ENCODE assay signal across 8 mouse cellular contexts in the genomic region with DNA sequence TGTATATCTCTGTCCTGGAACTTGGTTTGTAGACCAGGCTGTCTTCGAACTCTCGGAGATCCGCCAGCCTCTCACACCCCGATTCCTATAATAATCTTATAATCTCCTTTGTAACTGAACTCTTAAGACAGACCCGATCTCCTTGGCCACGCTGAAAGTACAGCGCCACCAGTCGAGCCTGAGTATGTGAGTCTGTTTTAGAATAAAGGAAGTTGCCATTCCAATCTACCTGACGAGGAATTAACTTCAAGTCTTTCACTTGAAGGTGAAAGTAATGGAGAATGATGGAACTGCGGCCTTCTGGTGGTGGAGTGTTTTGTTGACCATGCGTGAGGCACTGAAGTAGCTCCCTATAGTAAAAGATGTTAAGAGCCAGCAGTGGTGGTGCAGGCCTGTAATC. TPM values are rescaled to one million over a fixed set of nuclear protein-coding genes. Genes with fewer than 3 reads are reported as not detected.
DNase-seq lines count a peak whose midpoint lies in the region; ATAC-seq and TF ChIP-seq lines count a peak whose summit lies in the region.

No protein-coding gene starts in this region.

- no peak for DNase-seq in spleen, adult 2 months (ENCODE audit: low read depth in 1 of 2, low spot score in 2 of 2)
- no peak for DNase-seq in spleen, postnatal 36 days (ENCODE audit: low spot score in 2 of 2)
- peak; percentile 28 for DNase-seq in midbrain, embryonic 10.5 days (ENCODE audit: low spot score)
- DNase-seq in left cerebral cortex, postnatal 36 days (ENCODE audit: low spot score in 2 of 2): no peak
- no peak for DNase-seq in frontal cortex, adult 2 months (ENCODE audit: extremely low spot score in 1 of 2, low spot score in 1 of 2)
- no peak for DNase-seq in adrenal gland, postnatal 10 days

- H3K4me1 ChIP-seq in spleen, adult 2 months (ENCODE audit: control insufficient read depth, insufficient read depth, insufficient read length): peaks cover 4% of the 10 kb centered on the region; the same call in 1 of the 2 replicates
- peaks cover 6% of the 10 kb centered on the region for H3K4me1 ChIP-seq in embryonic facial prominence, embryonic 12.5 days
- peaks cover 7% of the 10 kb centered on the region for H3K4me1 ChIP-seq in intestine, embryonic 15.5 days (replicated peaks)
- peaks cover 25% of the 10 kb centered on the region for H3K4me1 ChIP-seq in midbrain, embryonic 10.5 days

- H3K36me3 ChIP-seq in spleen, adult 2 months (ENCODE audit: control insufficient read depth, insufficient read depth, low read length): peaks cover 9% of the 10 kb centered on the region
- H3K36me3 ChIP-seq in embryonic facial prominence, embryonic 12.5 days: peaks cover 26% of the 10 kb centered on the region
- H3K36me3 ChIP-seq in intestine, embryonic 15.5 days: peaks cover 16% of the 10 kb centered on the region
- H3K36me3 ChIP-seq in midbrain, embryonic 10.5 days: peaks cover 32% of the 10 kb centered on the region

- peak overlapping the region; percentile 47; the same call in 1 of the 2 replicates for H3K27ac ChIP-seq in spleen, adult 2 months (ENCODE audit: insufficient read depth, low read length)
- H3K27ac ChIP-seq in embryonic facial prominence, embryonic 12.5 days: no peak overlapping the region
- H3K27ac ChIP-seq in intestine, embryonic 15.5 days: peak overlapping the region; percentile 82; the same call in 1 of the 2 replicates
- H3K27ac ChIP-seq in midbrain, embryonic 10.5 days (replicated peaks): peak overlapping the region; percentile 94

- 42% methylated on average over 11 of the region's 11 CpGs for WGBS in spleen, adult 2 months
- WGBS in embryonic facial prominence, embryonic 12.5 days: 34% methylated on average over 11 of the region's 11 CpGs
- WGBS in intestine, embryonic 15.5 days: 30% methylated on average over 11 of the region's 11 CpGs
- whole genome bisulfite sequencing in midbrain, embryonic 10.5 days: 34% methylated on average over 11 of the region's 11 CpGs

- TF ChIP-seq POLR2A in spleen, adult 2 months (IDR thresholded peaks at IDR 0.05; ENCODE audit: low read depth, low read length): no peak

- H3K4me3 ChIP-seq in spleen, adult 2 months (ENCODE audit: extremely low read depth, insufficient read depth, insufficient read length): no peak overlapping the region
- H3K4me3 ChIP-seq in embryonic facial prominence, embryonic 12.5 days: peak overlapping the region; percentile 97
- H3K4me3 ChIP-seq in intestine, embryonic 15.5 days (replicated peaks): peak overlapping the region; percentile 92
- peak overlapping the region; percentile 76 for H3K4me3 ChIP-seq in midbrain, embryonic 10.5 days

- no peak for ATAC-seq in embryonic facial prominence, embryonic 12.5 days (ENCODE audit: insufficient number of reproducible peaks, insufficient read depth, low FRiP score, low TSS enrichment)
- no peak for ATAC-seq in intestine, embryonic 15.5 days

- no peaks in the 10 kb centered on the region for H3K27me3 ChIP-seq in spleen, adult 2 months (ENCODE audit: control insufficient read depth, insufficient read depth, low read length)
- no peaks in the 10 kb centered on the region for H3K27me3 ChIP-seq in embryonic facial prominence, embryonic 12.5 days
- H3K27me3 ChIP-seq in intestine, embryonic 15.5 days (replicated peaks): no peaks in the 10 kb centered on the region
- no peaks in the 10 kb centered on the region for H3K27me3 ChIP-seq in midbrain, embryonic 10.5 days (ENCODE audit: low read depth, poor library complexity, severe bottlenecking)

- no peak for TF ChIP-seq CTCF in spleen, adult 2 months (IDR thresholded peaks at IDR 0.05; ENCODE audit: extremely low read depth, insufficient read depth, insufficient read length, insufficient replicate concordance)

- H3K4me2 ChIP-seq in embryonic facial prominence, embryonic 12.5 days (replicated peaks): peak overlapping the region; percentile 93
- peak overlapping the region; percentile 59 for H3K4me2 ChIP-seq in intestine, embryonic 15.5 days (replicated peaks)

- no peak overlapping the region for H3K9ac ChIP-seq in embryonic facial prominence, embryonic 12.5 days
- peak overlapping the region; percentile 6; the same call in 1 of the 2 replicates for H3K9ac ChIP-seq in intestine, embryonic 15.5 days

- intact Hi-C loops in left cerebral cortex, postnatal 36 days (cut with DNase I): no loop called here

- no peaks in the 10 kb centered on the region for H3K9me3 ChIP-seq in embryonic facial prominence, embryonic 12.5 days
- no peaks in the 10 kb centered on the region for H3K9me3 ChIP-seq in intestine, embryonic 15.5 days
- H3K9me3 ChIP-seq in midbrain, embryonic 10.5 days (replicated peaks): no peaks in the 10 kb centered on the region; the same call in 1 of the 2 replicates

RNA-seq across cellular contexts. Expression of a gene that starts 0.8 kb away (rescaled TPM):
- 7.3 and 8.8 TPM in 2 replicates for polyA plus RNA-seq in spleen, adult 2 months (2012; rRNA removed)
- 54.5 and 60.2 TPM in 2 replicates for polyA plus RNA-seq in embryonic facial prominence, embryonic 12.5 days (2016; fragmentation: Nextera tagmentation; extraction: Ambion mirVana)
- polyA plus RNA-seq in intestine, embryonic 15.5 days (2015; fragmentation: Nextera tagmentation; extraction: Ambion mirVana): 44.2 and 45.7 TPM in 2 replicates
- 67.7 and 72.9 TPM in 2 replicates for polyA plus RNA-seq in midbrain, embryonic 10.5 days (2016; fragmentation: Nextera tagmentation; extraction: Ambion mirVana)
- 10 to 100 TPM; 28.3 to 39.2 TPM for total RNA-seq in left cerebral cortex, postnatal 36 days (2021)
- polyA plus RNA-seq in frontal cortex, adult 2 months (2012; rRNA removed): 38.4 and 41.2 TPM in 2 replicates
- total RNA-seq in adrenal gland, postnatal 10 days (2021): 10 to 100 TPM; 30.0 to 33.2 TPM

RNA-seq across cellular contexts. Expression of a gene that starts 29.0 kb away (rescaled TPM):
- 113 and 167 TPM in 2 replicates for polyA plus RNA-seq in spleen, adult 2 months (2012; rRNA removed)
- polyA plus RNA-seq in embryonic facial prominence, embryonic 12.5 days (2016; fragmentation: Nextera tagmentation; extraction: Ambion mirVana): 12.6 and 13.1 TPM in 2 replicates
- 6.4 and 6.7 TPM in 2 replicates for polyA plus RNA-seq in intestine, embryonic 15.5 days (2015; fragmentation: Nextera tagmentation; extraction: Ambion mirVana)
- 8.0 and 10.8 TPM in 2 replicates for polyA plus RNA-seq in midbrain, embryonic 10.5 days (2016; fragmentation: Nextera tagmentation; extraction: Ambion mirVana)
- 10 to 100 TPM; 54.0 to 54.8 TPM for total RNA-seq in left cerebral cortex, postnatal 36 days (2021)
- 58.3 and 62.3 TPM in 2 replicates for polyA plus RNA-seq in frontal cortex, adult 2 months (2012; rRNA removed)
- 1 to 10 TPM; 5.1 to 6.6 TPM for total RNA-seq in adrenal gland, postnatal 10 days (2021)

RNA-seq across cellular contexts. Expression of a gene that starts 46.8 kb away (rescaled TPM):
- 18.8 and 30.3 TPM in 2 replicates for polyA plus RNA-seq in spleen, adult 2 months (2012; rRNA removed)
- polyA plus RNA-seq in embryonic facial prominence, embryonic 12.5 days (2016; fragmentation: Nextera tagmentation; extraction: Ambion mirVana): 14.8 and 15.8 TPM in 2 replicates
- polyA plus RNA-seq in intestine, embryonic 15.5 days (2015; fragmentation: Nextera tagmentation; extraction: Ambion mirVana): 2.8 and 3.1 TPM in 2 replicates
- polyA plus RNA-seq in midbrain, embryonic 10.5 days (2016; fragmentation: Nextera tagmentation; extraction: Ambion mirVana): 13.2 and 13.7 TPM in 2 replicates
- total RNA-seq in left cerebral cortex, postnatal 36 days (2021): 1 to 10 TPM; 8.0 to 9.7 TPM
- 11.2 and 12.1 TPM in 2 replicates for polyA plus RNA-seq in frontal cortex, adult 2 months (2012; rRNA removed)
- 10 to 100 TPM; 29.1 to 30.7 TPM for total RNA-seq in adrenal gland, postnatal 10 days (2021)
